Mouse (Mus musculus) cortical plate, adult 2 months (tissue): ENCODE data around the gene Vwa3b.

Source experiments
- CTCF ChIP-seq: fragments of 200-500 bp; IDR thresholded peaks from 2 replicates; pipeline ENCODE4 v1.5.1; 2011; ENCODE audit warnings: mild to moderate bottlenecking, control low read depth, low read length; ENCODE audit not compliant: insufficient read depth; ENCODE audit errors: extremely low read depth
- POLR2A ChIP-seq: fragments of 200-500 bp; IDR thresholded peaks from 2 replicates; pipeline ENCODE4 v1.6.1; 2011; ENCODE audit warnings: mild to moderate bottlenecking, low read length, control low read depth; ENCODE audit not compliant: insufficient read depth; ENCODE audit errors: extremely low read depth

GRCm38 (mm10) chr1:37063841-37064240 lies 37.4 kb downstream of the Vwa3b start:
- TF ChIP-seq CTCF (no peak), POLR2A (no peak)
